Mouse (Mus musculus) ES-Bruce4 (cell line): ENCODE data around the gene Elmo3.

Source experiments
- CTCF ChIP-seq: IDR thresholded peaks from one replicate; pipeline ENCODE4 v1.8.1; 2011; ENCODE audit warnings: low read depth, low read length
- EP300 ChIP-seq: IDR thresholded peaks from 2 replicates; pipeline ENCODE4 v1.6.1; 2011; ENCODE audit warnings: low read depth, low read length; ENCODE audit not compliant: insufficient read depth
- POLR2A ChIP-seq: IDR thresholded peaks from one replicate; pipeline ENCODE4 v1.8.1; 2011; ENCODE audit warnings: low read length; ENCODE audit not compliant: insufficient read depth

DNA sequence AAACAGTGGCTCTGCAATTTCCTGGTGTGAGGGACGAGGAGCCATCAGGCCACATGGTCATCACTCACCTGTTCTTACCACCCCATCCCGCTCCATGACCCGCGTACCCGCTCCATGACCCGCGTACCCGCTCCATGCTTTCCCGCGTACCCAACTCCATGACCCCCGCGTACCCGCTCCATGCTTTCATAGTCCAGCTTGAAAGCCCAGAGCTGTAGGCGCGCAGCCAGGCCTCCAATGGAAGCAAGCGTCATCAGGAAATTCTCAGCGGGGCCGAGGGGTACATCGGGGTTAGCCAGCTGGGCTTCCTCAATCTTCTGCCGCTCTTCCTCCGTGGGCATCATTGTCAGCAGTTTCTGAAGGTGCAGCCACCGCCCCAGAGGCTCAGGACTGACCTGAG, 26.1 kb downstream of the Elmo3 start:
- TF ChIP-seq EP300 = no peak
- no peak for TF ChIP-seq CTCF
- TF ChIP-seq POLR2A = no peak
